Mouse (Mus musculus) E14TG2a.4 (cell line): ENCODE results near the gene Abcf2.

Experiments used
- H3K27me3 ChIP-seq: 2 replicates; pipeline ENCODE4 v1.6.1; 2014; ENCODE audit warnings: low read length, control low read depth; ENCODE audit not compliant: insufficient read depth
- H3K36me3 ChIP-seq: 2 replicates; pipeline ENCODE4 v1.6.1; 2014; ENCODE audit warnings: low read length, control low read depth; ENCODE audit not compliant: insufficient read depth
- H3K4me1 ChIP-seq: replicated peaks from 2 replicates; pipeline ENCODE4 v1.6.1; 2014; ENCODE audit warnings: low read depth, low read length, control low read depth
- H3K4me3 ChIP-seq: replicated peaks from 2 replicates; pipeline ENCODE4 v1.5.1; 2014; ENCODE audit warnings: mild to moderate bottlenecking, low read length
- H3K9me3 ChIP-seq: 2 replicates; pipeline ENCODE4 v1.6.1; 2014; ENCODE audit warnings: low read length, control low read depth
- CTCF ChIP-seq: conservative IDR thresholded peaks from 2 replicates; pipeline ENCODE4 v1.5.1; 2014; ENCODE audit warnings: low read length
- NANOG ChIP-seq: IDR thresholded peaks from 2 replicates; pipeline ENCODE4 v1.6.1; 2014; ENCODE audit warnings: borderline replicate concordance, low read length, mixed read lengths
- POU5F1 ChIP-seq: IDR thresholded peaks from 2 replicates; pipeline ENCODE4 v1.6.1; 2014; ENCODE audit warnings: low read length, borderline replicate concordance

Abcf2 gene

GRCm38 (mm10) chr5:24618921-24619320, 41.7 kb upstream of the Abcf2 start:
- peaks cover 4% of the 10 kb centered on the region for H3K4me1 ChIP-seq
- no peak overlapping the region for H3K4me3 ChIP-seq
- peaks cover 52% of the 10 kb centered on the region for H3K27me3 ChIP-seq
- no peaks in the 10 kb centered on the region for H3K36me3 ChIP-seq
- TF ChIP-seq NANOG (no peak), CTCF (no peak)
- no peaks in the 10 kb centered on the region for H3K9me3 ChIP-seq

DNA sequence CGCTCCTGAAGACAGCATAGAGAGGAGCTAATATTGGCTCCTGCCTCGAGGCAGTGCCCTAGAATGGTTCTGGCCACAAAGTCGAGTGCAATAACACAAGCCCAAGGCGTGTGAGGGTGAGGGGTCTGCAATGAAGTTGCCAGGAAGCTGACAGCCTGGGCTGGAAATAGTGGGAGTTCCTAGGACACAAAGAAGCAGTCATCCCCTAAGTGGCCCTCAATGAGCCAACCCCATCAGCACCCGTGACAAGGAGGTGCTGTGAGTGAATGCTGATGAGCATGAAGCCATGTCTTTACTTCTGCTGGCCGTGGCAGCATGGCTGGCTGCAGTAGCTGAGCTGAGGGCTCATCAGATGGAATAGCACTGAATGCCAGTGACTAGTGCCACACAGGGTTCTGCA, 37.8 kb upstream of the Abcf2 start:
- H3K9me3 ChIP-seq, result no peaks in the 10 kb centered on the region
- TF ChIP-seq POU5F1, result no peak
- no peak for TF ChIP-seq CTCF
- no peak for TF ChIP-seq NANOG
- H3K4me1 ChIP-seq, result no peaks in the 10 kb centered on the region

DNA sequence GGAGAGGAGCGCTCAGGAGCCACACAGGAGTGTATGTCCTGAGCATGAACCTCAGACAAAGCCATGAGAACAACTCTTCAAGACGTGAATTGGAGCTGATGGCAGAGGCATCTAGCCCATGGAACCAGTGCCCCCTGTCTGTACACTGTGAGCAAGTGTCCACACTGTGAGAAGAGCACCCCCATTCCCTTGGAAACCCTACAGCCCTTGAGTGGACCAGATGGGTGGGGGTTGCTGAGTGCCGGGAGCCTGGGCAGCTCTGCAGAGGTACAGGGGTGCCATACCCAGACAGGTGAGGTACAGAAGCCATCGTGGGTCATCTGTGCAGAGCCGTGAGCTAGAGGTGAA, 35.0 kb upstream of the Abcf2 start:
- H3K27me3 ChIP-seq, result peaks cover 18% of the 10 kb centered on the region
- no peak overlapping the region for H3K4me3 ChIP-seq
- no peaks in the 10 kb centered on the region for H3K36me3 ChIP-seq
- H3K4me1 ChIP-seq, result no peaks in the 10 kb centered on the region
- no peaks in the 10 kb centered on the region for H3K9me3 ChIP-seq
- TF ChIP-seq NANOG, result no peak
- no peak for TF ChIP-seq CTCF
- no peak for TF ChIP-seq POU5F1

More for the DNA sequence above, 37.8 kb upstream of the Abcf2 start:
- Histone ChIP-seq H3K27me3 (peaks cover 21% of the 10 kb centered on the region), H3K36me3 (no peaks in the 10 kb centered on the region), H3K4me3 (no peak overlapping the region)

- H3K36me3 ChIP-seq, result no peaks in the 10 kb centered on the region
- no peaks in the 10 kb centered on the region for H3K9me3 ChIP-seq
- peaks cover 4% of the 10 kb centered on the region for H3K4me1 ChIP-seq
- H3K4me3 ChIP-seq, result no peak overlapping the region
- TF ChIP-seq NANOG (no peak), POU5F1 (no peak), CTCF (no peak)
- peaks cover 24% of the 10 kb centered on the region for H3K27me3 ChIP-seq
These were observed 34.4 kb upstream of the Abcf2 start for GRCm38 (mm10) chr5:24611366-24612301.

DNA sequence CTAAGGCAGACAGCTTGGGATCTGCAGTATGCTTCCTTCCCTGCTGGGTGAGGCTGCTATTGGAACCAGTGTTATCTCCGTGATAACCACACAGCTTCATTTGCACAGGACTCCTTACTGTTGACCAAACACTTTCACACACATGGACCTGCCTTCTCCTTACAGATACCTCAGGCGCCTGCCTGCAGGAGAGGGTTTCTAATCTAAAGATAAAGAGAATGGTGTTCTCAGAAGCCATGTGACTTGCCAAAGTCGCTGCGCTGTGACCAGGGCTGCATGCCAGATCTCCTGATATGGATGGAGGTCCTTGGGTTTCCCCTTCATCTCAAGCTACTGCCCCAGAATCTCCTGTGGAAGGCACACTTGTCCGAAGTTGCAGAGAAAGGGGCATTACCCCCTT, 32.1 kb upstream of the Abcf2 start:
- no peaks in the 10 kb centered on the region for H3K9me3 ChIP-seq
- H3K36me3 ChIP-seq, result no peaks in the 10 kb centered on the region
- H3K27me3 ChIP-seq, result peaks cover 47% of the 10 kb centered on the region
- peaks cover 24% of the 10 kb centered on the region for H3K4me1 ChIP-seq
- no peak overlapping the region for H3K4me3 ChIP-seq
- TF ChIP-seq POU5F1 (no peak), CTCF (no peak), NANOG (no peak)

DNA sequence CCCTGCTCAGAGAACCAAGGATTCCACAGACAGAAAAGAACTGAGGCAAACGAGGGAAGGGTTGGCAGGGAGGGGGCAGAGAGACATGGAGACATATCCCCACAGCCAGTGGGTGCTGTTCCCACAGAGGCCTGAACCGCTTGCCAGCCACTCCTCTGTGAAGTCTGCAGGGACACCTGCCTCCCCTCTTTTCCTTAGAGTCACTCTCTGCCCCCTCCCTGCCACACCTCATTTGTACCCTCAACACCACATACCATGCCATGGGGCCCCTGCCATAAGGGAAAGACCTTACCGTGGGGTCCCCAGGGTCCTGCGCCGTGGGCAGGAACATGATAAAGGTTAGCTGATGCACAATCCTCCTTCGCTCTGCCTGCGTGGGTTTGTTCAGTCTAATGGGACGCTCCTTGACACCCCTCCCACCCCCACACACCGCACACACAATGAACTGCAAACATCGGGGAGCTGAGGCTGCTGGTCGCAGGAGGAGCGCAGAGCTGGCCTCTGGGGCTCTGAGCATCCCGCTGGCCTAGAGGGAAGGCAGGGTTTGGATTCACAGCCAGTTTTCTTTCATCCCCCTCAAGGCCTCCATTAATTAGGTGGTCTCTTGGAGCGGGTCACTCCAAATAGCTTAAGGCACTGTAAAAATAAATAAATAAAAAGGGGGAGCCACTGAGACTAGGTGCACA, 28.9 kb upstream of the Abcf2 start:
- H3K4me3 ChIP-seq, result peak overlapping the region; percentile 26; the same call in 1 of the 2 replicates
- H3K9me3 ChIP-seq, result no peaks in the 10 kb centered on the region
- TF ChIP-seq CTCF (no peak), POU5F1 (no peak), NANOG (no peak)
- peaks cover 48% of the 10 kb centered on the region for H3K4me1 ChIP-seq
- H3K36me3 ChIP-seq, result no peaks in the 10 kb centered on the region
- H3K27me3 ChIP-seq, result peaks cover 72% of the 10 kb centered on the region

GRCm38 (mm10) chr5:24605321-24605979, 28.2 kb upstream of the Abcf2 start:
- H3K4me1 ChIP-seq, result peaks cover 55% of the 10 kb centered on the region
- H3K36me3 ChIP-seq, result no peaks in the 10 kb centered on the region
- peak overlapping the region; percentile 76 for H3K4me3 ChIP-seq
- TF ChIP-seq CTCF (no peak), POU5F1 (no peak), NANOG (no peak)
- no peaks in the 10 kb centered on the region for H3K9me3 ChIP-seq
- peaks cover 78% of the 10 kb centered on the region for H3K27me3 ChIP-seq

- TF ChIP-seq CTCF (no peak), NANOG (no peak), POU5F1 (no peak)
- H3K27me3 ChIP-seq, result peaks cover 84% of the 10 kb centered on the region
- H3K4me1 ChIP-seq, result peaks cover 60% of the 10 kb centered on the region
- H3K9me3 ChIP-seq, result no peaks in the 10 kb centered on the region
- peak overlapping the region; percentile 76 for H3K4me3 ChIP-seq
- H3K36me3 ChIP-seq, result no peaks in the 10 kb centered on the region
These were observed 27.4 kb upstream of the Abcf2 start for GRCm38 (mm10) chr5:24604656-24605100.
